Mouse (Mus musculus) hindbrain, postnatal 0 days (tissue): ENCODE data around the gene Lrrc51. TPM values are rescaled to one million over a fixed set of nuclear protein-coding genes. Genes with fewer than 3 reads are reported as not detected.

Source experiments
- ATAC-seq: fragments of 200-750 bp; cut with Nextera tagmentation; 2 replicates; pipeline ENCODE4 v1.8.0; 2017; ENCODE audit warnings: mild to moderate bottlenecking, moderate TSS enrichment, moderate library complexity
- DNase-seq: peaks from one replicate; pipeline ENCODE4 v3.0.0-alpha.2; 2015; ENCODE audit warnings: low spot score
- H3K27ac ChIP-seq: fragments of 300-500 bp; sonication (generic); 2 replicates; pipeline ENCODE4 v1.5.1; 2014; ENCODE audit warnings: mild to moderate bottlenecking
- H3K27me3 ChIP-seq: fragments of 300-500 bp; sonication (generic); 2 replicates; pipeline ENCODE4 v1.6.1; 2014; ENCODE audit warnings: low read length, mixed read lengths; ENCODE audit not compliant: insufficient read depth
- H3K36me3 ChIP-seq: fragments of 300-500 bp; sonication (generic); 2 replicates; pipeline ENCODE4 v1.6.1; 2014; ENCODE audit warnings: low read length, mixed read lengths; ENCODE audit not compliant: insufficient read depth
- H3K4me1 ChIP-seq: fragments of 300-500 bp; sonication (generic); 2 replicates; pipeline ENCODE4 v1.6.1; 2014; ENCODE audit warnings: antibody characterized with exemption, low read length, mixed read lengths; ENCODE audit not compliant: insufficient read depth
- H3K4me2 ChIP-seq: fragments of 300-500 bp; sonication (generic); 2 replicates; pipeline ENCODE4 v1.6.1; 2014; ENCODE audit warnings: low read depth, mild to moderate bottlenecking, low read length, moderate library complexity, mixed read lengths
- H3K4me3 ChIP-seq: fragments of 300-500 bp; sonication (generic); 2 replicates; pipeline ENCODE4 v1.5.1; 2014; ENCODE audit warnings: low read length
- H3K9ac ChIP-seq: fragments of 300-500 bp; sonication (generic); replicated peaks from 2 replicates; pipeline ENCODE4 v1.6.1; 2014; ENCODE audit warnings: mild to moderate bottlenecking, low read length, moderate library complexity, mixed read lengths
- H3K9me3 ChIP-seq: fragments of 300-500 bp; sonication (generic); 2 replicates; pipeline ENCODE4 v1.6.1; 2016; ENCODE audit warnings: low read length, mixed read lengths
- CTCF ChIP-seq: IDR thresholded peaks from 2 replicates; pipeline ENCODE4 v1.5.1; 2016; ENCODE audit warnings: antibody characterized with exemption, control low read depth, low read depth
- WGBS: fragments of 180-500 bp; shearing (Covaris S2); extraction: QIAGEN DNeasy Blood & Tissue Kit; methylation state at CpG from one replicate; pipeline ENCODE4 v1.1.7; 2014; 5-methylcytosine and 5-hydroxymethylcytosine counted together
- polyA plus RNA-seq: library from polyadenylated mRNA; unstranded; fragments of >200 nt; fragmentation: Nextera tagmentation; extraction: Ambion mirVana; gene quantifications from 2 replicates; pipeline ENCODE4 v1.2.1, GENCODE M21; 2015
- total RNA-seq: library from RNA; depleted of rRNA; stranded (reverse); fragments of >200 nt; gene quantifications from 2 replicates; pipeline ENCODE4 v1.2.3, GENCODE M21; 2014

Gene Lrrc51
- total and polyA plus RNA-seq, 2 experiments from 2014 or later, result 5.2 to 9.7 TPM

GRCm38 (mm10) chr7:101939758-101940157 is 6.1 kb upstream of the Lrrc51 start:
- no peak overlapping the region for H3K4me3 ChIP-seq
- H3K9ac ChIP-seq, result no peak overlapping the region
- no peaks in the 10 kb centered on the region for H3K27me3 ChIP-seq
- no peak overlapping the region for H3K27ac ChIP-seq
- H3K9me3 ChIP-seq, result no peaks in the 10 kb centered on the region
- no peak for ATAC-seq
- no peaks in the 10 kb centered on the region for H3K36me3 ChIP-seq
- 98% methylated on average over 4 of the region's 4 CpGs for WGBS
- no peak for DNase-seq
- H3K4me2 ChIP-seq, result no peak overlapping the region
- H3K4me1 ChIP-seq, result peaks cover 5% of the 10 kb centered on the region; the same call in 1 of the 2 replicates
- no peak for TF ChIP-seq CTCF

GRCm38 (mm10) chr7:101938348-101938747 is 4.7 kb upstream of the Lrrc51 start:
- Histone ChIP-seq H3K27me3 (no peaks in the 10 kb centered on the region), H3K4me2 (no peak overlapping the region), H3K9ac (no peak overlapping the region), H3K36me3 (no peaks in the 10 kb centered on the region), H3K4me1 (peaks cover 5% of the 10 kb centered on the region; the same call in 1 of the 2 replicates), H3K9me3 (no peaks in the 10 kb centered on the region), H3K27ac (no peak overlapping the region), H3K4me3 (no peak overlapping the region)
- ATAC-seq (no peak), DNase-seq (no peak)
- WGBS, result 82% methylated on average over 2 of the region's 2 CpGs
- no peak for TF ChIP-seq CTCF

- no peak overlapping the region for H3K4me3 ChIP-seq
- no peak for ATAC-seq
These were observed 3.9 kb upstream of the Lrrc51 start for GRCm38 (mm10) chr7:101937569-101937968.

GRCm38 (mm10) chr7:101936996-101937395 is 3.3 kb upstream of the Lrrc51 start:
- no peak overlapping the region for H3K9ac ChIP-seq
- H3K27me3 ChIP-seq, result no peaks in the 10 kb centered on the region
- 0 out of 2 replicates have a peak overlapping the region, but pooled peaks have one; percentile 7 for H3K27ac ChIP-seq
- ATAC-seq (no peak), DNase-seq (no peak)
- H3K4me3 ChIP-seq, result no peak overlapping the region
- TF ChIP-seq CTCF, result no peak
- no peak overlapping the region for H3K4me2 ChIP-seq
- no peaks in the 10 kb centered on the region for H3K9me3 ChIP-seq
- H3K4me1 ChIP-seq, result peaks cover 5% of the 10 kb centered on the region; the same call in 1 of the 2 replicates
- no peaks in the 10 kb centered on the region for H3K36me3 ChIP-seq
- 97% methylated on average over 4 of the region's 4 CpGs for WGBS

More at GRCm38 (mm10) chr7:101937569-101937968, 3.9 kb upstream of the Lrrc51 start:
- peaks cover 5% of the 10 kb centered on the region; the same call in 1 of the 2 replicates for H3K4me1 ChIP-seq
- H3K9ac ChIP-seq, result no peak overlapping the region
- WGBS, result 83% methylated on average over 4 of the region's 4 CpGs
- H3K27ac ChIP-seq, result peak overlapping the region; percentile 7; the same call in 1 of the 2 replicates
- H3K36me3 ChIP-seq, result no peaks in the 10 kb centered on the region
- no peak for TF ChIP-seq CTCF
- no peaks in the 10 kb centered on the region for H3K9me3 ChIP-seq
- no peak overlapping the region for H3K4me2 ChIP-seq
- no peaks in the 10 kb centered on the region for H3K27me3 ChIP-seq
- DNase-seq, result peak; percentile 6

- Histone ChIP-seq H3K9me3 (no peaks in the 10 kb centered on the region), H3K9ac (no peak overlapping the region), H3K4me2 (no peak overlapping the region), H3K4me1 (peaks cover 5% of the 10 kb centered on the region; the same call in 1 of the 2 replicates), H3K4me3 (no peak overlapping the region), H3K36me3 (no peaks in the 10 kb centered on the region), H3K27me3 (no peaks in the 10 kb centered on the region), H3K27ac (no peak overlapping the region)
- no peak for DNase-seq
- 96% methylated on average over 4 of the region's 4 CpGs for WGBS
- TF ChIP-seq CTCF, result no peak
- no peak for ATAC-seq
These were observed 2.3 kb upstream of the Lrrc51 start for GRCm38 (mm10) chr7:101935957-101936356.

- peak; percentile 24 for DNase-seq
- Histone ChIP-seq H3K9me3 (no peaks in the 10 kb centered on the region), H3K4me3 (peak overlapping the region; percentile 82), H3K27ac (peak overlapping the region; percentile 54; the same call in 1 of the 2 replicates), H3K9ac (peak overlapping the region; percentile 84), H3K4me2 (peak overlapping the region; percentile 92), H3K36me3 (no peaks in the 10 kb centered on the region), H3K27me3 (no peaks in the 10 kb centered on the region), H3K4me1 (peaks cover 5% of the 10 kb centered on the region; the same call in 1 of the 2 replicates)
- WGBS, result 6% methylated on average over 15 of the region's 15 CpGs
- no peak for TF ChIP-seq CTCF
- peak; percentile 27 for ATAC-seq
These were observed 395 bp downstream of the Lrrc51 start for GRCm38 (mm10) chr7:101933300-101933699.

- Histone ChIP-seq H3K4me1 (peaks cover 5% of the 10 kb centered on the region; the same call in 1 of the 2 replicates), H3K36me3 (no peaks in the 10 kb centered on the region), H3K9me3 (no peaks in the 10 kb centered on the region), H3K4me2 (no peak overlapping the region), H3K4me3 (no peak overlapping the region), H3K27ac (no peak overlapping the region), H3K27me3 (no peaks in the 10 kb centered on the region), H3K9ac (no peak overlapping the region)
- ATAC-seq, result no peak
- no peak for TF ChIP-seq CTCF
- WGBS, result 80% methylated on average over 1 of the region's 1 CpGs
- no peak for DNase-seq
These were observed 1.1 kb downstream of the Lrrc51 start for GRCm38 (mm10) chr7:101932551-101932950.
